Mouse (Mus musculus) ovary, postnatal 36 days (tissue): ENCODE results near the gene Tekt3.
A peak's percentile ranks its signal among the peaks of the same experiment; 100 is the strongest.

Experiments
- DNase-seq: peaks from one replicate; pipeline ENCODE4 v3.0.0; 2022; ENCODE audit warnings: low spot score, mixed read lengths

The Tekt3 gene

GRCm38 (mm10) chr11:63125832-63126456, 64.5 kb downstream of the Tekt3 start:
- peak; percentile 29 for DNase-seq

- DNase-seq: no peak
Observed at GRCm38 (mm10) chr11:63126976-63127375, 65.5 kb downstream of the Tekt3 start.

GRCm38 (mm10) chr11:63127513-63127912, 66.1 kb downstream of the Tekt3 start:
- DNase-seq: no peak

- no peak for DNase-seq
Observed at GRCm38 (mm10) chr11:63128784-63129183, 67.3 kb downstream of the Tekt3 start, which contains the start of gene Pmp22. Gene Pmp22 (plus strand): TSS chr11:63128982.

- DNase-seq: no peak
Observed at GRCm38 (mm10) chr11:63129375-63129774, 67.9 kb downstream of the Tekt3 start.

- no peak for DNase-seq
Observed at GRCm38 (mm10) chr11:63129840-63130239, 68.4 kb downstream of the Tekt3 start.

GRCm38 (mm10) chr11:63130497-63130896, 69.0 kb downstream of the Tekt3 start:
- DNase-seq: peak; percentile 77

GRCm38 (mm10) chr11:63131001-63131692, 69.7 kb downstream of the Tekt3 start:
- peak; percentile 68 for DNase-seq

GRCm38 (mm10) chr11:63131693-63132040, 70.2 kb downstream of the Tekt3 start:
- no peak for DNase-seq

- DNase-seq: no peak
Observed at GRCm38 (mm10) chr11:63132151-63132500, 70.7 kb downstream of the Tekt3 start.

GRCm38 (mm10) chr11:63132501-63133435, 71.3 kb downstream of the Tekt3 start:
- peak; percentile 85 for DNase-seq

- DNase-seq: no peak
Observed at GRCm38 (mm10) chr11:63134021-63134420, 72.6 kb downstream of the Tekt3 start.

GRCm38 (mm10) chr11:63134742-63135482, 73.5 kb downstream of the Tekt3 start:
- no peak for DNase-seq

- peak; percentile 89 for DNase-seq
Observed at GRCm38 (mm10) chr11:63135622-63136021, 74.2 kb downstream of the Tekt3 start.

GRCm38 (mm10) chr11:63136205-63136604, 74.8 kb downstream of the Tekt3 start:
- DNase-seq: peak; percentile 28

- no peak for DNase-seq
Observed at GRCm38 (mm10) chr11:63136836-63137416, 75.5 kb downstream of the Tekt3 start.

- DNase-seq: no peak
Observed at GRCm38 (mm10) chr11:63138739-63139138, 77.3 kb downstream of the Tekt3 start.

GRCm38 (mm10) chr11:63142311-63142710, 80.9 kb downstream of the Tekt3 start:
- no peak for DNase-seq

GRCm38 (mm10) chr11:63142816-63143215, 81.4 kb downstream of the Tekt3 start:
- no peak for DNase-seq

GRCm38 (mm10) chr11:63143486-63143885, 82.0 kb downstream of the Tekt3 start:
- peak; percentile 59 for DNase-seq
